Mouse (Mus musculus): ENCODE results near the gene Obox8. TPM values are rescaled to one million over a fixed set of nuclear protein-coding genes. Genes with fewer than 3 reads are reported as not detected.

Gene Obox8
- not detected in 2 replicates for polyA plus RNA-seq (2014; fragmentation: Nextera tagmentation; extraction: Ambion mirVana)

GRCm38 (mm10) chr7:14333457-14333856 is at the start of gene Obox8:
Gene Obox8 (minus strand): TSS chr7:14333557.
- Histone ChIP-seq H3K4me1 (ENCODE audit: control insufficient read depth, insufficient read depth, low read length) (no peaks in the 10 kb centered on the region), H3K9ac (ENCODE audit: low read length) (no peak within 1 kb of the TSS), H3K9me3 (ENCODE audit: control insufficient read depth, low read length) (peaks cover 8% of the 10 kb centered on the region; the same call in 1 of the 2 replicates), H3K27ac (ENCODE audit: low read depth, low read length) (no peak within 1 kb of the TSS), H3K36me3 (ENCODE audit: control insufficient read depth, insufficient read depth, low read length) (no peaks in the 10 kb centered on the region), H3K27me3 (ENCODE audit: control insufficient read depth, insufficient read depth, low read length) (no peaks in the 10 kb centered on the region), H3K4me2 (ENCODE audit: low read depth) (no peak within 1 kb of the TSS), H3K4me3 (ENCODE audit: low read depth, low read length) (no peak within 1 kb of the TSS)
- no peak for ATAC-seq (ENCODE audit: insufficient read depth, low FRiP score, low TSS enrichment)
- 96% methylated on average over 2 of the region's 2 CpGs for WGBS
- DNase-seq (ENCODE audit: low spot score), result no peak

- H3K4me2 ChIP-seq (ENCODE audit: low read depth), result no peak overlapping the region
- H3K4me1 ChIP-seq (ENCODE audit: control insufficient read depth, insufficient read depth, low read length), result no peaks in the 10 kb centered on the region
- H3K27ac ChIP-seq (ENCODE audit: low read depth, low read length), result no peak overlapping the region
- H3K36me3 ChIP-seq (ENCODE audit: control insufficient read depth, insufficient read depth, low read length), result no peaks in the 10 kb centered on the region
- 33% methylated on average over 2 of the region's 2 CpGs for WGBS
- H3K4me3 ChIP-seq (ENCODE audit: low read depth, low read length), result no peak overlapping the region
- H3K9me3 ChIP-seq (ENCODE audit: control insufficient read depth, low read length), result no peaks in the 10 kb centered on the region
- peak; percentile 10 for DNase-seq (ENCODE audit: low spot score)
- H3K9ac ChIP-seq (ENCODE audit: low read length), result no peak overlapping the region
- H3K27me3 ChIP-seq (ENCODE audit: control insufficient read depth, insufficient read depth, low read length), result no peaks in the 10 kb centered on the region
- no peak for ATAC-seq (ENCODE audit: insufficient read depth, low FRiP score, low TSS enrichment)
Observed at GRCm38 (mm10) chr7:14317209-14317608, 16.1 kb downstream of the Obox8 start.

GRCm38 (mm10) chr7:14308671-14309070 is 24.7 kb downstream of the Obox8 start:
- DNase-seq (ENCODE audit: low spot score) (no peak), ATAC-seq (ENCODE audit: insufficient read depth, low FRiP score, low TSS enrichment) (no peak)
- no peaks in the 10 kb centered on the region for H3K36me3 ChIP-seq (ENCODE audit: control insufficient read depth, insufficient read depth, low read length)
- H3K9me3 ChIP-seq (ENCODE audit: control insufficient read depth, low read length), result no peaks in the 10 kb centered on the region; the same call in 1 of the 2 replicates
- no peaks in the 10 kb centered on the region for H3K4me1 ChIP-seq (ENCODE audit: control insufficient read depth, insufficient read depth, low read length)
- no peak overlapping the region for H3K27ac ChIP-seq (ENCODE audit: low read depth, low read length)
- no peaks in the 10 kb centered on the region for H3K27me3 ChIP-seq (ENCODE audit: control insufficient read depth, insufficient read depth, low read length)
- 87% methylated on average over 3 of the region's 3 CpGs for WGBS
- no peak overlapping the region for H3K9ac ChIP-seq (ENCODE audit: low read length)
- no peak overlapping the region for H3K4me2 ChIP-seq (ENCODE audit: low read depth)
- H3K4me3 ChIP-seq (ENCODE audit: low read depth, low read length), result no peak overlapping the region

GRCm38 (mm10) chr7:14307571-14307970 is 25.8 kb downstream of the Obox8 start:
- Histone ChIP-seq H3K27ac (ENCODE audit: low read depth, low read length) (no peak overlapping the region), H3K9ac (ENCODE audit: low read length) (no peak overlapping the region), H3K4me2 (ENCODE audit: low read depth) (no peak overlapping the region), H3K9me3 (ENCODE audit: control insufficient read depth, low read length) (no peaks in the 10 kb centered on the region; the same call in 1 of the 2 replicates), H3K4me1 (ENCODE audit: control insufficient read depth, insufficient read depth, low read length) (no peaks in the 10 kb centered on the region), H3K4me3 (ENCODE audit: low read depth, low read length) (no peak overlapping the region), H3K36me3 (ENCODE audit: control insufficient read depth, insufficient read depth, low read length) (no peaks in the 10 kb centered on the region), H3K27me3 (ENCODE audit: control insufficient read depth, insufficient read depth, low read length) (no peaks in the 10 kb centered on the region)
- DNase-seq (ENCODE audit: low spot score) (no peak), ATAC-seq (ENCODE audit: insufficient read depth, low FRiP score, low TSS enrichment) (no peak)
- 83% methylated on average over 6 of the region's 6 CpGs for WGBS

Other genes with a start within 250 kb of the Obox8 start
- gene Sult2a3, start 210.5 kb downstream of the Obox8 start, polyA plus RNA-seq (2014; fragmentation: Nextera tagmentation; extraction: Ambion mirVana), result not detected in 2 replicates
- not detected in 2 replicates for gene Sult2a6, start 78.7 kb downstream of the Obox8 start, polyA plus RNA-seq (2014; fragmentation: Nextera tagmentation; extraction: Ambion mirVana)
- gene Sult2a8, start 113.2 kb upstream of the Obox8 start, polyA plus RNA-seq (2014; fragmentation: Nextera tagmentation; extraction: Ambion mirVana), result not detected in 2 replicates
- not detected in 2 replicates for gene Sult2a7, start 160.7 kb upstream of the Obox8 start, polyA plus RNA-seq (2014; fragmentation: Nextera tagmentation; extraction: Ambion mirVana)
- 0.28 and 0.31 TPM in 2 replicates for gene Vmn1r90, start 229.9 kb upstream of the Obox8 start, polyA plus RNA-seq (2014; fragmentation: Nextera tagmentation; extraction: Ambion mirVana)